Mouse (Mus musculus): ENCODE measurements around the gene Tmc2.

DNA sequence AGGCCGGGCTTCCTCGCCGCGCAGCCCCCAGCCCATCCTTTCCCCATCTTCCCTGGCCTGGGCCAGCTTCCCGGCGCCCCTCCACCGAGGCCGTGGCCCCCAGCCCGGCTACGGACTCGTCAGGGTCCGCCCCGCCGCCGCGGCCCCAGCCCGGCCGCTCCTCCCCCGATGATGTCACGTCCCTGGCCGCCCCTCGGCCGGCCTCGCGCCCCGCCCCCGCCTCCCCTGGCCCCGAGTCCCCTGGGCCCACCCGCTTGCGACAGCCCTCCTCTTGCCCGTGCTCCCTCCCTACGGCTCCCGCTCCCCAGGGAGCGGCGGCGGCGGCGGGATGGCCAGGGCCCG is 99.9 kb downstream of the Tmc2 start, which contains the start of gene Ebf4:
- TF ChIP-seq CTCF (IDR thresholded peaks at IDR 0.05; ENCODE audit: low read depth) (no peak), EP300 (IDR thresholded peaks at IDR 0.05; ENCODE audit: low read depth) (no peak)

Data from liver, postnatal 0 days (tissue).